Mouse (Mus musculus): ENCODE measurements at regions not wholly inside any gene's neighbourhood (a gene's known extent, or its start where the extent isn't known, plus 50 kb on each side); places are given as distances from the start of the nearest gene placed in this dataset.

- TF ChIP-seq CTCF (IDR thresholded peaks at IDR 0.05; ENCODE audit: borderline replicate concordance, insufficient read depth, low read depth, low read length) (no peak), POLR2A (IDR thresholded peaks at IDR 0.05; ENCODE audit: borderline replicate concordance, insufficient read depth, low read length) (no peak)
Measured at GRCm38 (mm10) chr7:115210012-115210411, 466.5 kb downstream of the Insc start.

All from cerebellum, adult 2 months (tissue).